25 mouse cellular contexts compared by ENCODE assay signal in the genomic region with DNA sequence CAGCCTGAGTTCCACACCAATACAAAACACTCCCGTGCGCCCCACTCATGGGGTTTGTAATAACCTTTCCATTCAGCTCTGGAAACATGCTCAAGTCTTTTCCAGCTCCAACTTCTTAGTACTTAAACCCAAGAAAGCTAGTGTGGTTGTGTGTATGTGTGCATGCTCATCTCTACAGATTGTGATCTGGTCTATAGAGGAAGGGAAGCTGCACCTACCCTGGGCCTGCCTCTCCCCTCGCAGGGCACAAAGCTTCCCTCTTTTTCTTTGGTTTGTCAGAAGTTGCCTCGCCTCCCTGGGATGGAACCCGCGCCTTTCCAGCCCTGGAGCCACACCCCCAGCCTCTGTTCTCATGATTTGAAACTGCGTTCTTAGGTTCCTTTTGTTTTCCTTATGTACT.
"Had no signal": no experiment of that assay in that cellular context is flagged by ENCODE, and none has a peak within 500 bp of the region (broad histone marks: within the 10 kb centered on the region; RNA-seq: fewer than 3 reads in every experiment).

No protein-coding gene starts in this region.

- DNase-seq: gastrocnemius, postnatal 14 days; gastrocnemius, postnatal 36 days; heart, postnatal 36 days; kidney, adult 11 months; kidney, adult 2 months; kidney, adult 9 months; kidney, postnatal 14 days; liver; liver, embryonic 13.5 days; liver, postnatal 0 days; lung, adult 2 months had no signal

- H3K9me3 ChIP-seq: heart, embryonic 10.5 days; heart, embryonic 13.5 days; heart, embryonic 15.5 days; hindbrain, embryonic 13.5 days; hindbrain, embryonic 15.5 days; kidney, embryonic 15.5 days; limb, embryonic 12.5 days; liver, embryonic 13.5 days; liver, embryonic 15.5 days had no signal

- H3K9ac ChIP-seq: heart, embryonic 13.5 days; heart, embryonic 15.5 days; hindbrain, embryonic 13.5 days; hindbrain, embryonic 15.5 days; kidney, embryonic 15.5 days; limb, embryonic 12.5 days; liver, embryonic 13.5 days; liver, embryonic 15.5 days; liver, postnatal 0 days had no signal

- H3K36me3 ChIP-seq: hindbrain, embryonic 13.5 days; hindbrain, embryonic 15.5 days; limb, embryonic 12.5 days; liver, embryonic 13.5 days; liver, embryonic 15.5 days had no signal

- ATAC-seq: intestine, embryonic 16.5 days; liver, postnatal 0 days had no signal

- H3K4me1 ChIP-seq: liver, embryonic 15.5 days had no signal

- H3K27me3 ChIP-seq: heart, embryonic 13.5 days; heart, embryonic 15.5 days; hindbrain, embryonic 13.5 days; hindbrain, embryonic 15.5 days; liver, embryonic 13.5 days; liver, embryonic 15.5 days had no signal

- H3K4me3 ChIP-seq: heart, embryonic 10.5 days; heart, embryonic 13.5 days; heart, embryonic 15.5 days; hindbrain, embryonic 13.5 days; hindbrain, embryonic 15.5 days; kidney, embryonic 15.5 days; layer of hippocampus, adult 2 months; left cerebral cortex, adult 2 months; limb, embryonic 12.5 days; liver, embryonic 13.5 days; liver, embryonic 15.5 days had no signal

- H3K27ac ChIP-seq: heart, embryonic 10.5 days; heart, embryonic 13.5 days; heart, embryonic 15.5 days; hindbrain, embryonic 13.5 days; hindbrain, embryonic 15.5 days; hindbrain, postnatal 0 days; kidney, embryonic 15.5 days; kidney, postnatal 0 days; layer of hippocampus, adult 2 months; left cerebral cortex, adult 2 months; limb, embryonic 12.5 days; liver, embryonic 13.5 days; liver, embryonic 15.5 days had no signal

- H3K4me2 ChIP-seq: heart, embryonic 13.5 days; heart, embryonic 15.5 days; hindbrain, embryonic 13.5 days; hindbrain, embryonic 15.5 days; kidney, embryonic 15.5 days; limb, embryonic 12.5 days; liver, embryonic 11.5 days; liver, embryonic 13.5 days; liver, embryonic 15.5 days had no signal
